Mouse (Mus musculus) neutrophil, adult 59 days (primary cell): Measurements from ENCODE around the gene Oprm1. TPM values are rescaled to one million over a fixed set of nuclear protein-coding genes. Genes with fewer than 3 reads are reported as not detected.

ENCODE experiments used
- total RNA-seq, 2 experiments: library from RNA; stranded (reverse); gene quantifications; 1 replicate in 1 of 2; 2 replicates in 1 of 2; pipeline ENCODE4 v1.2.4; 2023

The Oprm1 gene
- total RNA-seq = not detected

GRCm38 (mm10) chr10:6758206-6758605 is at the start of gene Oprm1:
Gene Oprm1, plus strand, starts transcription at chr10:6758506.

GRCm38 (mm10) chr10:6761287-6761811 is 3.0 kb downstream of the Oprm1 start, which contains the start of gene Gm10945:
Gene Gm10945, minus strand, starts transcription at chr10:6761761.

GRCm38 (mm10) chr10:7052315-7053017 is 294.2 kb downstream of the Oprm1 start, which contains the start of gene Ipcef1:
Gene Ipcef1, minus strand, starts transcription at chr10:7052478.

Other genes with a start within 250 kb of the Oprm1 start
- not detected for gene Gm10945, start 3.3 kb downstream of the Oprm1 start, total RNA-seq